Mouse (Mus musculus): Measurements from ENCODE around the gene Reep3. TPM values are rescaled to one million over a fixed set of nuclear protein-coding genes. Genes with fewer than 3 reads are reported as not detected.

Reep3 gene
- polyA plus RNA-seq, 1 experiment from 2014 or later, result 50.3 TPM

- no peak overlapping the region for H3K27ac ChIP-seq
- 74% methylated on average over 9 of the region's 9 CpGs for WGBS
- H3K27me3 ChIP-seq, result no peaks in the 10 kb centered on the region
- H3K4me2 ChIP-seq (replicated peaks), result no peak overlapping the region
- H3K4me3 ChIP-seq, result no peak overlapping the region
- H3K4me1 ChIP-seq, result peaks cover 81% of the 10 kb centered on the region
- no peak for ATAC-seq (ENCODE audit: low FRiP score, low read depth)
- H3K9ac ChIP-seq, result no peak overlapping the region
- H3K36me3 ChIP-seq, result peaks cover 8% of the 10 kb centered on the region
- no peaks in the 10 kb centered on the region for H3K9me3 ChIP-seq
These were observed 10.4 kb upstream of the Reep3 start for GRCm38 (mm10) chr10:67107017-67107761.

DNA sequence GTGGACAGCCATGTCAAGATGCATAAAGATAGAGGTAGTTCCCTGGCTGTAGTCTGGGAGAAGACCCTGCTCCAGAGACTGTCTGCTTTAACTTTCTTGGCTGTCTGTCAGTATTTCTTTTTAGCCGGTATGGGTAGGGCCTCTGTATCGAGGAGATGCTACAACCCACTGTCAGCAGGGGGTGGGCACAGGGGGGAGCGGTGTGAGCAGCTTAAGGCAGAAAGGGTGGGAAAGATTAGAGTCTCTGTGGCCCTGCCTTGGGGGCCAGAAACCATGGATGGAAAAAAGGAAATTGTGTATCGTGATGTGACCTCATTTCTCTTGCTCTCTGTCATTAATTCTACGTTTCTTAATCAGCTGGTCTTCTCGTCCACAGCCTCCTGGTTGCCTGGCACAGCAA is 9.7 kb upstream of the Reep3 start:
- no peak overlapping the region for H3K27ac ChIP-seq

DNA sequence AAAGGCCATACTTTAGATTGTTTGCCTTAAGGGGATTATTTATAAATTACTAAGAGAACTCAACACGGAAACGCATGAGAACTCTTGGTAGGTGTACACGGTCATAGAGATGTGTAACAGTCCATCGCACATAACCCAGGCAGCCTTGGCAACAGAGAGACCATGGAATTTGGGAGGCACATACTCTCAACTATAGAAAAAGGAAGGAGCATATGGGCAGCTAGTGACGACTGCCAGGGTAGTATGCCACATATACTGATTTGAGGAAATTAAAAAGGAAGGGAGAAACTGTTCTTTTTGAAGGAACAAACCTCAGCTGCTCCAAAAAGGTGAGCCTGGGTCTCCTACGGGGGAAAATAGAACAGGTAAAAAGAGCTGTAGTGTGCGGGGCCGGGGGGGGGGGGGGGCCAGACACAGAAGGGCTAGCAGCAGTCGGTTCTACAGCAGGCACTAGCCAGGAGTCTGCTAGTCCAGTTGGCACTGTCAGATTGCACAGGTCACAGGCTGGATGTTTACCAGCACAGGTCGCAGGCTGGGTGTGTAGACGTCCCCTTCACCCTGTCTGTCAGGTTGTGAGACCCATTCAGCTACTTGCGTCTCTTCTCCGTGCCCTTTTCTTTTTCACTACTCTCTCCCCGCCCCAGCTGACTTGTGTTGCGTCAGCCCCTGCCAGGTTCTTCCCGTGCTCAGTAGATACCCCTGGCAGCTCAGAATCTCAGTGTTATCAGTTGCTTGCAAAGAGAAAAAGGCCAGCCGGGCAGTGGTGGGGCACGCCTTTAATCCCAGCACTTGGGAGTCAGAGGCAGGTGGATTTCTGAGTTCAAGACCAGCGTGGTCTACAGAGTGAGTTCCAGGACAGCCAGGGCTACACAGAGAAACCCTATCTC is 8.8 kb upstream of the Reep3 start:
- Histone ChIP-seq H3K27me3 (no peaks in the 10 kb centered on the region), H3K4me3 (no peak overlapping the region), H3K27ac (no peak overlapping the region), H3K4me1 (peaks cover 75% of the 10 kb centered on the region), H3K9ac (no peak overlapping the region), H3K4me2 (replicated peaks) (no peak overlapping the region), H3K36me3 (peaks cover 8% of the 10 kb centered on the region), H3K9me3 (no peaks in the 10 kb centered on the region)
- 75% methylated on average over 19 of the region's 19 CpGs for WGBS
- ATAC-seq (ENCODE audit: low FRiP score, low read depth), result no peak

More for the DNA sequence above, 9.7 kb upstream of the Reep3 start:
- no peaks in the 10 kb centered on the region for H3K27me3 ChIP-seq
- WGBS, result 75% methylated on average over 6 of the region's 6 CpGs
- H3K36me3 ChIP-seq, result peaks cover 8% of the 10 kb centered on the region
- no peak for ATAC-seq (ENCODE audit: low FRiP score, low read depth)
- H3K4me1 ChIP-seq, result peaks cover 78% of the 10 kb centered on the region
- no peak overlapping the region for H3K4me2 ChIP-seq (replicated peaks)
- no peak overlapping the region for H3K4me3 ChIP-seq
- H3K9ac ChIP-seq, result no peak overlapping the region
- no peaks in the 10 kb centered on the region for H3K9me3 ChIP-seq

- Histone ChIP-seq H3K27ac (no peak overlapping the region), H3K9ac (no peak overlapping the region), H3K4me1 (peaks cover 71% of the 10 kb centered on the region), H3K36me3 (peaks cover 8% of the 10 kb centered on the region), H3K4me2 (replicated peaks) (no peak overlapping the region), H3K4me3 (no peak overlapping the region), H3K27me3 (no peaks in the 10 kb centered on the region), H3K9me3 (no peaks in the 10 kb centered on the region)
- WGBS, result 30% methylated on average over 9 of the region's 9 CpGs
- ATAC-seq (ENCODE audit: low FRiP score, low read depth), result no peak
These were observed 7.8 kb upstream of the Reep3 start for GRCm38 (mm10) chr10:67104543-67104942.

DNA sequence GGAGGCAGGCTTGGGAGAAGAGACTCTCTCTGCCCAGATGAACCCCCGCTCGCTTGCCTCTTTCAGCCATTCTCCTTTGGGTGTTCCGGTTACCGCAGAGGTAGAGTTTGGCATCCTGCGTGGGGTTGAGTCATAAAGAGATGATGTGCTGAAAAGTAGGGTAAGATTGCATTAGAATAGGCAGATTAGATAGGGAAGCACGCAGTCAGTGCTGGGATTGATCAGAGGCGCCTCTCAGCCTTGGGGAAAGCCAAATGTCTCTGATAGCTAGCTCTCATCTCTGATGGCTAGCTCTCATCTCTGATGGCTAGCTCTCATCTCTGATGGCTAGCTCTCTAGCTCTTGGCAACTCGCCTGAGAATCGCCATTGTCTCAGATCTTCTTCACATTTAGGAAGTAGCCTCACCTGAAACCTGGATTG is 4.1 kb upstream of the Reep3 start:
- no peaks in the 10 kb centered on the region for H3K36me3 ChIP-seq
- no peaks in the 10 kb centered on the region for H3K27me3 ChIP-seq
- no peak overlapping the region for H3K4me3 ChIP-seq
- no peaks in the 10 kb centered on the region for H3K9me3 ChIP-seq
- no peak overlapping the region for H3K4me2 ChIP-seq (replicated peaks)
- peaks cover 71% of the 10 kb centered on the region for H3K4me1 ChIP-seq
- H3K9ac ChIP-seq, result no peak overlapping the region
- no peak for ATAC-seq (ENCODE audit: low FRiP score, low read depth)
- WGBS, result 70% methylated on average over 9 of the region's 9 CpGs
- no peak overlapping the region for H3K27ac ChIP-seq

DNA sequence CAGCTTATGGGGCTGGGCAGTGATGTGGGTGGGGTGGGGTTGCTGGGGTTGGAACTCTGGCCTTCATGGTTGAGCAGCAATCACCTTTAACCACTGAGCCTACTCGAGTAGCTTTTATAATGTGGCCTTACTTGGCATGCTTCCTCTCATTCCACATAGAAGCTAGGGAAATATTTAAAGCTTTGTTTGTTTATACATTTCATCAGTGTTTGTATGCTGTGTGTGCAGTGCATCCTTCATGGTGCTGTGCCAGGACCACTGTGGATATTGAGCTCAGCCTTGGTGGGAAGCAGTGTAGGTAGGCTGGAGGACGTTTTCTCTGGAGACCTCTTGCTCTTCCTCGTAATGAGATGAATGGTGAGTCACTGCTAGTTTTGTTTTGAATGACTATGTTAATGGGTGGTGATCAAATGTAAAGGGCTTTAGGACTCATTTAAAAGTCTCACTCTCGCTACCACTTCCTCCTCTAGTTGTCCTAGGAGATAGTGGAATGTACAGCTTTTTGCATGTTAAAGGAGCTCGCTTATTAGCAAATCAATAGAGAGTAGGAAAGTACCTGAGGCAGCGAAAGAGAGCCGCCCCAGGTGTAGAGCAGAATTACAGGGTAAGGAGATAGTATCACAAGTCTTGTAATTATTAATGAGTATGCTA is 3.4 kb upstream of the Reep3 start:
- no peak overlapping the region for H3K27ac ChIP-seq
- no peak overlapping the region for H3K4me2 ChIP-seq (replicated peaks)
- peaks cover 67% of the 10 kb centered on the region for H3K4me1 ChIP-seq
- ATAC-seq (ENCODE audit: low FRiP score, low read depth), result no peak
- 60% methylated on average over 7 of the region's 7 CpGs for WGBS
- no peak overlapping the region for H3K9ac ChIP-seq
- H3K9me3 ChIP-seq, result no peaks in the 10 kb centered on the region
- H3K4me3 ChIP-seq, result no peak overlapping the region
- no peaks in the 10 kb centered on the region for H3K36me3 ChIP-seq
- no peaks in the 10 kb centered on the region for H3K27me3 ChIP-seq

- 67% methylated on average over 13 of the region's 13 CpGs for WGBS
- peaks cover 60% of the 10 kb centered on the region for H3K4me1 ChIP-seq
These were observed 2.6 kb upstream of the Reep3 start for GRCm38 (mm10) chr10:67099183-67099929.

DNA sequence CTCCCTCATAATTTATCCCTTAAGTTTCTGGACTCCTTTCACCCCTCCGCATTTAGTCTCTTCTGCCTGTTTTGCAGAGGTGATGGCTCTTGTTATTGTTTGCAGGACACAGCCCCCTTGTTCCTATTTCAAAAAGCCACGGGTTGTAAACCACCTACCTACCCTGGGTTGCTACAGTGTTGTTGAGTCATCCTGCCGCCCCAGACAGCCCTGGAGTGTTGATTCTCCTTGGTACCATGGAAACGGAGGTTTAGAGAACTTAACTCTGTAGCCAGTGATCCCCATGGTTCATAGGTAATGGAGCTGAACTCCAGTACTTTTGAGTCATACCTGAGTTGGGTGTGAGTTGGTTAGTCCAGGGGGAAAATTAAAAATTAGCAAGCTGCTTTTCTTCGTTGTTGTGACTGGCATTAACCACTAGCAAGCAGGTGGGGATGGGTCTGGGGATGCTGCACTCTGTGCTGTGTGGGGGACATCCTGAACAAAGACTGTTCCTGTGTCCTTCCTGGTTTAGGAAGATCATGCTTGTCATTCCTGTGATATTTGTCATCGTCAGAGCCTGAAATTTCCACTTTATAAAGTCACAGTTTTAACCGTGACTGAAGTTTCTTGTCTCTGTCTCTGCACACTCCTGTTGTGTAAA is 1.8 kb upstream of the Reep3 start:
- Histone ChIP-seq H3K36me3 (no peaks in the 10 kb centered on the region), H3K4me1 (peaks cover 52% of the 10 kb centered on the region), H3K4me2 (replicated peaks) (peak overlapping the region; percentile 78), H3K9ac (peak overlapping the region; percentile 54), H3K27me3 (no peaks in the 10 kb centered on the region), H3K9me3 (no peaks in the 10 kb centered on the region), H3K4me3 (peak overlapping the region; percentile 89), H3K27ac (no peak overlapping the region)
- ATAC-seq (ENCODE audit: low FRiP score, low read depth), result no peak
- 20% methylated on average over 7 of the region's 7 CpGs for WGBS

More at GRCm38 (mm10) chr10:67099183-67099929, 2.6 kb upstream of the Reep3 start:
- Histone ChIP-seq H3K27ac (no peak overlapping the region), H3K4me2 (replicated peaks) (peak overlapping the region; percentile 78), H3K9ac (no peak overlapping the region), H3K4me3 (peak overlapping the region; percentile 89; the same call in 1 of the 2 replicates), H3K36me3 (no peaks in the 10 kb centered on the region), H3K9me3 (no peaks in the 10 kb centered on the region), H3K27me3 (no peaks in the 10 kb centered on the region)
- no peak for ATAC-seq (ENCODE audit: low FRiP score, low read depth)

DNA sequence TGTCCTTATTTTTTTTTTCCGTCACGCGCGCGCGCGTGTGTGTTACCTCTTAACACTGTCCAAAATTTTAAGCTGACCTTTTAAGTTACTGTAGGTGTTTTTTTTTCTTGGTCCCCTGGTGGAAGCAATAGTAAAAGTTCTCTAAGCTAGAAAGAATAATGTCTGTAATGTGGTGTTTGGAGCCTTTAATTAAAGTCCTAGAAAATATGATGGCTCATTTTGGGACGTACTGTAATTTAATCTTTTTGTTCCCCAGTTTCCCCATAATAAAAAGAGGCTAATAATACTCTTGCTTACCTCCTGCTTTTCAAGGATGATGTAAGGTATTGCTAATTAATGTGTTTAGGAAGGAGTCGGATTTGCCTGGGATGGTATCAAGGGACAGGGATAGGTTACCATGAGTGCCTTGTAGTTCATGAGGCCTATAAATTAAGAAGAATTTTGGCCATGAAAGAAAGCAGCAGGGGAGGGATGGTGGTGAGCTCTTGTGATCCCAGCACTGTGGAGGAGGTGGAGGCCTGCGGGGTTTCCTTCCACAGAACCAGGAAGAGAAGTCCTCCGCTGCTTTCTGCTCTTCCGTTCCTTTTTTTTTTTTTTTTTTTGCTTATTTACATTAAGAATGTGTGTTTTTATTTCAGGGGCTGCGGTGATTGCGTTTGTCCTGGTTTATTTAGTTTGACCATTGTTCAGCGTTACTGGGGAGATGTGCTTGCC is 849 bp upstream of the Reep3 start:
- Histone ChIP-seq H3K9me3 (no peaks in the 10 kb centered on the region), H3K4me3 (peak overlapping the region; percentile 89), H3K4me2 (replicated peaks) (peak overlapping the region; percentile 78), H3K27me3 (no peaks in the 10 kb centered on the region), H3K36me3 (no peaks in the 10 kb centered on the region), H3K9ac (peak overlapping the region; percentile 98), H3K27ac (peak overlapping the region; percentile 97; the same call in 1 of the 2 replicates), H3K4me1 (peaks cover 43% of the 10 kb centered on the region)
- ATAC-seq (ENCODE audit: low FRiP score, low read depth), result no peak
- 1% methylated on average over 15 of the region's 15 CpGs for WGBS

GRCm38 (mm10) chr10:67095798-67096620 is 736 bp downstream of the Reep3 start, which contains the start of gene Jmjd1c:
Gene Jmjd1c (plus strand): TSS chr10:67096125.
- Histone ChIP-seq H3K36me3 (no peaks in the 10 kb centered on the region), H3K4me2 (replicated peaks) (peak within 1 kb of the TSS; percentile 78), H3K4me1 (peaks cover 32% of the 10 kb centered on the region), H3K4me3 (peak within 1 kb of the TSS; percentile 89), H3K9ac (peak within 1 kb of the TSS; percentile 98), H3K27me3 (no peaks in the 10 kb centered on the region), H3K27ac (peak within 1 kb of the TSS; percentile 97), H3K9me3 (no peaks in the 10 kb centered on the region)
- peak; percentile 84 for ATAC-seq (ENCODE audit: low FRiP score, low read depth)
- 1% methylated on average over 66 of the region's 73 CpGs for WGBS
